Mouse (Mus musculus) thymus, adult 2 months (tissue): ENCODE measurements at regions not wholly inside any gene's neighbourhood (a gene's known extent, or its start where the extent isn't known, plus 50 kb on each side); places are given as distances from the start of the nearest gene placed in this dataset.

Experiments
- CTCF ChIP-seq: fragments of 200-500 bp; IDR thresholded peaks from 2 replicates; pipeline ENCODE4 v1.5.1; 2012; ENCODE audit warnings: mild to moderate bottlenecking, control low read depth, low read length, moderate library complexity, borderline replicate concordance; ENCODE audit not compliant: control insufficient read depth, poor library complexity, insufficient read depth; ENCODE audit errors: extremely low read depth
- POLR2A ChIP-seq: fragments of 200-500 bp; IDR thresholded peaks from 2 replicates; pipeline ENCODE4 v1.6.1; 2012; ENCODE audit warnings: mild to moderate bottlenecking, low read length, control low read depth, moderate library complexity; ENCODE audit not compliant: control insufficient read depth, poor library complexity, insufficient read depth; ENCODE audit errors: extremely low read depth

DNA sequence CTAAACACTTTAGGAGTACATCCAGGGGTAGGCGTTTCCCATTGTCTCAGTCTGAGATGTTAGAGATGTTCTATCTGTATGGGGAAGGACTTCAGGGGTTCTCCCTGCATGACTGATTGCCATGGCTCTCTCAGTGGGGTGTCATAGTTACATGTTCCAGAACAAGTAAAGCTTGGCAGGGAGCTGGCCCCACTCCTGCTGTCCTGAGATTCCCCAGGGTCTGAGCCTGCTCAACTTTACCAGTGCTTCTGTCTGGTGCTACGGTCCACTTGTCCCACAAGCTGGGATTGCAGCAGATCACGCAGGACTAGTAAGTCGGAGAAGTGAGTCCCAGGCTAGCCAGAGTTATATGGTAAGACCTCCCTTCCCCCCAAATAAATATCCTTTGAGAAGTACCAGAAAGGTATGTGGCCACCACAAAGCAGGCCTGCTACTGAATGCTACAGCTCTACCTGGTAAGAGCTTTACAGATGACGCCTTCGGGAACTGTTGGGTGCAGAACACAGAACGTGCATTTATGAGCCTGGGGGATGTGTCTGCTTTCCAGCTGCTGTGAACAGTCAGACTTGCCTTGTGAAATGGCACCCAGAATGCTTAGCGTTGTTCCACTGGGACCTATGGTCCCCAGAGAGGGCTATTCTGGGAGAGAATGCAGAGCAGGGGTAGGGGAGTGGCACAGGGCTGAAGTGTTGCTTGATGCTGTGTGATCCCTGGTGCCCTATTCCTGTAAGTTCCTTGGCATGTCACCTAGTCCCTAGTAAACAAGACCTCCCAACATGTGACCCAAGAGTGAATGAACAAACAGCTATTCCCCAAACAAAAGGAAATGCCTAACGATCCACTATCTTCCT lies 148.9 kb upstream of the Tgfbr2 start:
- TF ChIP-seq CTCF (no peak), POLR2A (no peak)
